Mouse (Mus musculus) layer of hippocampus, adult 9-10 months (tissue): Measurements from ENCODE around the gene Cdc34.

Source experiments
- DNase-seq: peaks from one replicate; pipeline ENCODE4 v3.0.0; 2022; ENCODE audit warnings: low spot score

Cdc34 gene

DNA sequence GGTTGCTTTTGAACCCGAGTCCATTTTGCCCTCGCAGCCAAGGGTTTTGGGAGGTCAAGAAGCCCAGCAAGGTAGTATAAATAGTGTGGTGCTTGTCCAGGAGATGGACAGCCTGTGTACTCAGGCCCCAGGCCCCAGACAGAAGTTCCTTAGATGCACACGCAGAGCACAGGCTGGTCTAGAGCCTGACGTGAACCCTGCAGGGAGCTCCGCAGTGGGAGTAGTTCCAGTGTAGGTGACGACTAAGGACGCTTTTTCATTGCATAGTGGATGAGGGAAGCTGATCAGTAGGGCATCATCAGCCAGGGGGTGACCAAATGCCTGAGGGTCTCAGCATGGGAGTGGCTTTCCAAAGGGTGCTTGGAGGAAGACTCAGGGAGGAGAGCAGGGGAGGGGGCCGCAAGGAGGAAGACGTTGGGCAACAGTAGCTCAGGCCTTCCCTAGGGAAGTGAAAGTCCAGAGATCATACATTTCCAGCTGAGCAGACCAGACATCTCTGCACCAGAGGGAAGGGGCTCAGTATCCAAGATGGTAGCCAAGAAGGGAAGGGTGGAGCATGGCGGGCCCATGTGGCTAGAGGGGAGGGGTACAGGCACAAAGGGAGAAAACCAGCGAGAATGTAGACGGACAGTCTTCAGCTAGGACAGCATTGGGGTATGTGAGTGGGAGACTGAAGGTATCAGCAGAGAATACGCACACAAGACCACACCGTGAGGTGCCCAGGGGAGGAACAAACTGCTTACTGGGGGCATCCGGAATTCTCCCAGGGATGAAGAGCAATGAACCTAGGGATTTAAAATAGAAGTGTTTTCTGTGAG is 11.7 kb upstream of the Cdc34 start:
- DNase-seq: no peak

DNA sequence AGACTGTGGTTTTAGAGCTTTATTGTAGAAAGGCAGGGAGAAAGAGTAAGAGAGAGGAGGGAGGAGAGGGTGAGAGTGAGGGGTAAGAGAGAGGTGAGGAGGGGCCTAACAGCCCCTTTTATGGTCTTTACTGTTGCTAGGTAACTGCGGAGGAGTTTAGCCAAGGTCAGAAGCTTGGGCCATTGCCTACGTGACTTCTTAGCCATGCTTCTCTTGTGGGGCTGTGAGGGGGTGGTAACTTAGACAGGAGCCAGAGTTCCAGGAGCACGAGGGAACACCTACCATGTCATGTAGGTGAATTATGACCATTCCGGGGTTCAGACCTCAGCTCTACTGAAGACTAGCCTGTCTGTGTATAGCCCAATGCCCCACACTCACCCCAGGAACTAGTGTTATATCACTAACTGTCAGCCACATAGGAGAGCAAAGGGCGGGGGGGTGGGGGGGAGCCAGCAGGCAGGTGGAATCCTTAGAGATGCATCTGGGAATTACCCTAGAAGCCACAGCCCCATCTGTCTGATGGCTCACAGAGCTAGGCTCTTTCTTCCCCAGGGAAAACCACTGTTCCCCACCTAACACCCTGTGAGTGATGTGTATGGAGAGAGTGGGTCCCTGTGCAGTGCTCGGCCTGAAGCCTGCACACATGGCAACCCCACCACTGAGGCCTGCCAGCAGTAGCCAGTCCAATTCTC is 10.5 kb upstream of the Cdc34 start:
- DNase-seq: no peak

DNA sequence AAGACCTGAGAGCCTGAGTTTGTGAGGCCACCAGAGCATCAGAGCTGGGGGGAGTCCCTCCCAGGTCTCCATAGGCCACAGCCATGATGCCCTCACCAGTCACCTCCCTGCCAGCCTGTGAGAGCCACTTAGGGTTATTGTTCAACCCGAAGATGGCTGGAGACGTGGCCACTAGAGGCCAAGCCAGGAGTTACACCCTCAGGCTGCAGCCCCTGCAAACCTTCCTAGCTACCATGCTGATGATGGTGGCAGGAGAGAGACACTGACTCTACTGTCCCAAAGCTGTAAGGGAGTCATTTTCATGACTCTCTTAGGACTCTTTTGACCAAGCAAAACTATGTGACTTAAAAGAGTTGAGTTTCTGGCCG is 9.9 kb upstream of the Cdc34 start:
- DNase-seq: no peak

DNA sequence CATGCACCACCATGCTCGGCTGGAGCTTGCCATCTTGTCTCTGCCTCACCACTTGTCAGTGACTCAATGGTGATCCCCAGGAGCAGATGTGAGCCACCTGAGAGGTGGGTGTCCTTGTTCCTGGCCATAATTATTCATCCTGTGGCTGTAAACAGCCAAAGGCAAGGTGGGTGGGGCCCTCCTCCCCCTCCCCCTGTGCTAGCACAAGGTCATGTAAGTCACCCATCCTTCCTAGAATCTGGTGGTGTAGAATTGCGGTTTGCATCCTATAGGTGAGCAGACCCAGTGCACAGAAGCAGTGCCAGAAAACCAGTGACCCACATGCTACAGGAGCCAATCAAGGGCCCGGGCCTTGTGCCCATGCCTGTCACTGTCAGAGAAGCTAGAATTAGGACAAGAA is 8.9 kb upstream of the Cdc34 start:
- no peak for DNase-seq

DNA sequence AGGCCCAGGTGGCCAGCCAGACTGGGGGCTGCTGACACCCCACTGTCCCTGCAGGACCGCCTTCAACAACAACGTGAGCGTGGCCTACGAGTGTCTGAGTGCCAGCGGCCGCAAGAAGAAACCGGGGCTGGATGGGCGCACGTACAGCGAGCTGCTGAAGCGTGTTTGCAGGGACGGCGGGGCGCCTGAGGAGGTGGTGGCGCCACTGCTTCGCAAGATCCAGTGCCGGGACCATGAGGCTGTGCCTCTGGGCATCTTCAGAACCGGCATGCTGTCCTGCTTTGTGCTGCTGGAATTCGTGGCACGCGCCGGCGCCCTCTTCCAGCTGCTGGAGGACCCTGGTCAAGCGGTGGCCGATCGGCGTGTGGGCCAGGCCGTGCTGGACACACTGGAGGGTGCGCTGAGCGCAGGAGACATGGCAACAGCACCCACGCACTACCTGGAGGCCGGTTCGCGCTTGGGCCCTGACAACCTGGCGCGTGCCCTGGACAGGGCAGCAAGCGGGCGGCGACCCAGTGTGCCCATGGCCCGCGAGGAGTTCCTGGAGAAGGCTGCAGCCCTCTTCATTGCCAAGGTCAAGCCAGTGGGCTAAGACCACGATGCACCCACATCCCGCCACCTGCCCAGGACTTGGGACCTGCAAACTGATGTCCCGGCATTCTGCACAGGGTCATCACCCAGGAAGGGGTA is 6.5 kb upstream of the Cdc34 start:
- no peak for DNase-seq

DNA sequence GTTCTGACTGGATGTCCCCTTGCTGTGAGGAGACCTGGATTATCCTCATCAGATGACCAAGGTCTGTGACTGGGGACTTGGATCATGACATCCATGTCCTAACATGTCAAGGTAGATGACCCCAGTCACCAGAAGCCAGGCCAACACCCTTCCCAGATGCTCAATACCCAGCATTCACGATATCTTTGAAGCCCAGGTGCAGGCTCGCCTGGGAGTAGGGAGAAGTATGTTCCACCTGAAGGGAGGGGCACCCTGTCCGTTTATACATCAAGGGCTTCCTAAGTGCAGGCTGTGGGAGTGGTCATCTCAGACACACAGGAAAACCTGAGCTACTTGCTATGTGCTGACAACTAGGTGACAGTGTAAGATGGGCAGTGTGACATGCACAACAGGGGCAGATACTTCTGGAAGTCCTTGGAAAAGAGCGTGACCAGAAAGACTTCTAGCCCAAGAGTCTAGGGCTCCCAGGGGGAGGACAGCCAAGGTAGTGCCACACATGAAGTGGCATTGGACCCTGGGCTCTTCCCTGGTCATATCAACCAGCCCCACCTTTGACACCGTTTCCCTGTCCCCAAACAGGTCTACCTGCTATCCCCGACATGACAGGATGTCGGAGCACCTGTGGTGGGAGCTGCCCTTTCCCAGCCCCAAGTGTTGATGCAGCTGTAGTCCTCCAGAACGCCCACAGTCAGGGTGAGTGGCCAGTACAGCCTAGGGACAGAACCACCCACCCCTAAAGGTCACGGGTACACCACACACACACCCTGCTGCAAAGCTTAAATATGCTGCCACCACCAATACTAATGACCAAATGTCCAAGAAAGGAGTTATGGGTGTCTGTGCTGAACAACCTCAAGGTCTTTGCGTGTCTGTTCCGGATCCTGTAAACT is 1.1 kb upstream of the Cdc34 start:
- no peak for DNase-seq

DNA sequence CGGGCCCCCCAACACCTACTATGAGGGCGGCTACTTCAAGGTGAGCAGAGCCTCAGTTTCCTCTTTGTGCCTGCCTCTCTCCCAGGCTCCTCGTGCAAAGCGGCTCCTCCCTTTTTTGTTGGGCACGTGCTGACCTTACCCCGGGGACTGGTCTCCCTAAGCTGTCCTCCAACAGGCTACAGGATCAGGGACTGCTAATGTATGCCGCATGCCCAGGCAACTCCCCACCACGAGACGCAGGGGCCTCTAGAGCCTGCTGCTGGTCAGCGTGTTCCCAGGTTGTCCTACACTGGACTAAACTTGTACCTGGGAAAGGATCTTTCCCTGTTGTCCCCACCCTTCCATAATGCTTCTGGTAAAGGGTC is 538 bp downstream of the Cdc34 start:
- DNase-seq: no peak

DNA sequence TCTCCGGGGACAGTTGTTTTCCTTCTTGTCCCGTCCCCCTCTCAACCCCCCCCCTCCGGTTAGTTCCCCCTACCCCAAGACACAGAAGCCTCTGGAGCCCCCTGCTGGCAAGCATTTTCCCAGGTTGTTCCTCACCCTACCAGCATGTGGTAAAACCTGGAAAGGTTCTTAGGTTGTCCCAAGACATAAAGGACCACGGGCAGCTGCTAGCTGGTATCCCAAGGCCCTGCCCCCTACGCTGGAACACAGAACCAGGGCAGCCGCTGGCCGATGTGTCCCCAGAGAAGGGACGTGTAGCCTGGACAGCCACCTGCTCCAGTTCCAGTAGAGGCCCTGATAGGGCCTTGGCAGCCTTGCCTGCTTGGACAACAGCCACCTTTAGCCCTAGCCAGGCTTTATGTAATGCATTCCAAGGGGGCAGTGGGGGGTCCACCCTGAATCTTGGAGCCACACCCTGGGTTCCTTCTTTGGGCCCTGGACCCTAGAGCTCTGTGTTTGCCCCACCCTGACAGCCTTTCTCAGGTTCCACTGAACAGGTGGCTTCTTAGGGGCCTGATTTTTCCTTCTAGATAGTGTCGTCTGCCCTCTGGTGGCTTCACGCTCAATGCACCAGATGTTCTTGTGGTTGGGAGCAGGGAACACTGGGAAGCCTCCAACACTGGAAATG is 1.1 kb downstream of the Cdc34 start:
- DNase-seq: no peak

DNA sequence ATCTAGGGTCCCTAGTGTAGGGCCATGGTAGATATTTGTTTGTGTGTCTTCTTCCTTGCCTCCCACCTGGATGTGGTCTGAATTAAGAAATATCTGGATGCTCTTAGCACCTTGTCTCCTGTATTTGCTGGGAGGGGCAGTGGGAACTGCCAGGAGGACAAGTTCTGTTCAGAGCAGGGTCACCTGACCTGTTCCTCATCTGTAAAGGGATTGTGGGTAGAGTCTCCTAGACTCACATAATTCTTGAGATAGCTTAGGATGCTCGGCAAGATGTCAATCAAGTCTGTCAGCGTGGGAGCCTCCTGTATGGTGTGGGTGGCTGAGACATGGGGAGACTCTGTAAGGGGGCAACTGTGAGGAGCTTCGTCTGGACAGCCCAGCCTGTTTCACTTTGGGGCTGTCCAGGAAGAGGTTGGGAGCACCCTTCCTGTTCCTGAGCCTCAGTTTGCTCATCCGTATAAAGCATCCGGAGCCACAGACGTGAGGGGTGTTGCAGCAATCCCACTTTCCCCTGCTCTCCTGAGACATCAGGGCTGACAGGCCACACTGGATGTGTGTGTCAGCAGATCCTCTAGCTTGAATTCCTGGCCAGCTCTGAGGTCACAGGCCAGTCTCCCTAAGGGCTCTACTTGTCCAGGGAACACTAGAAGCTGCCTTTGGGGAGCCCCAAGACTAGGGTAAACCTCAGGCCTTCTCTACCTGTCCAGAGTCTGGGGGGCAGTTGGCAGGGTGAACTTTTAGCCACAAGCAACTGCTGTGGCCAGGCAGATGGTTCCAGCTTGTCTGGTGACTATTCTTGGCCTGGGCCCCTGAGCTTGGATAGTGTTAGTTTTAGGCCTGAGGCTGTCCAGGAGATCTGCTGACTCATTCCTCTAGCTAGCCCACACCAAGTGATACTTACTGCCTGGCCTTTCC is 2.0 kb downstream of the Cdc34 start:
- DNase-seq: no peak

DNA sequence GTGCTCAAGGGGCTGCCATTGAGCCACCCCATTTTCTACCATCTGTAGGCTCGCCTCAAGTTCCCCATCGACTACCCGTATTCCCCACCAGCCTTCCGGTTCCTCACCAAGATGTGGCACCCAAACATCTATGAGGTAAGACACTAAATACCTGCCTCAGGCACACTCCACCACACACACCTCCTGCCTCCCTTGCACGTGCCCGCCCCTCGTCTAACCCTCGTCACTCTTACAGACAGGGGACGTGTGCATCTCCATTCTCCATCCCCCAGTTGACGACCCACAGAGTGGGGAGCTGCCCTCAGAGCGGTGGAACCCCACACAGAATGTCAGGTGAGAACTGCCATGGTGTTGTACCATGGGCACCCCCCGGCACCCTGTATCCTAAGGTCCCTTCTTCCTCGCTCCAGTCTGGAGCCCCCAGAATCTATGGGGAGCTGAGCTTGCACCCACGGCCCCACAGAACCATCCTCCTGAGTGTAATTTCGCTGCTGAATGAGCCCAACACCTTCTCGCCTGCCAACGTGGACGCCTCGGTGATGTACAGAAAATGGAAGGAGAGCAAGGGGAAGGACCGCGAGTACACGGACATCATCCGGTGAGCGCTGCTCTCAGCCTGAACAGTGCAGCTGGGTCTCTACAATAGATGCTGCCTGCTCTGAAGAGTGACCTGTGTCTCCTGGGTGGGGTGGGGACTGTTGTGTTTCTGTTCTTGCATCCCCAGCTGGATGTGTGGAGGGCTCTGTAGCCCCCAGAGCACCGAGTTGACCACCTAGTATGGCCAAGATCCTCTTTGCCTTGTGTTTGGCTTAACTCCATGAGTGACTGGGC is 3.0 kb downstream of the Cdc34 start:
- DNase-seq: no peak

DNA sequence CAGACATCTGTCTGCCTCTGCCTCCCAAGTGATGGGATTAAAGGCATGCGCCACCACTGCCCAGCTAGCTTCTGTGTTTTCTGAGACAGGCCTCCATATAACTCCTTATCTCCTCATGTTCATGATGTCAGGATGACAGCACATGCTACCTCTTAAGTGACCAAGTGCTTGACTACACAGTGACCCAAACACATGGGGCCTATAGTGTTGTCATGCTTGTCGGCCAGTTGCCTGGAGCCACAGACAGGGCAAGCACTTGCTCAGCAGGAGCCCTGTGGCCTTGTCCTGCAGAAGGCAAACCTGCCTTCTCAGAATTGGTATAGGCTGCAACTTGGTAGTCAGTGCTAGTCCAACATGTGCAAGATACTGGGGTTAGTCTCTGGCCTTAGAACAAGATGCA is 4.2 kb downstream of the Cdc34 start:
- DNase-seq: no peak

DNA sequence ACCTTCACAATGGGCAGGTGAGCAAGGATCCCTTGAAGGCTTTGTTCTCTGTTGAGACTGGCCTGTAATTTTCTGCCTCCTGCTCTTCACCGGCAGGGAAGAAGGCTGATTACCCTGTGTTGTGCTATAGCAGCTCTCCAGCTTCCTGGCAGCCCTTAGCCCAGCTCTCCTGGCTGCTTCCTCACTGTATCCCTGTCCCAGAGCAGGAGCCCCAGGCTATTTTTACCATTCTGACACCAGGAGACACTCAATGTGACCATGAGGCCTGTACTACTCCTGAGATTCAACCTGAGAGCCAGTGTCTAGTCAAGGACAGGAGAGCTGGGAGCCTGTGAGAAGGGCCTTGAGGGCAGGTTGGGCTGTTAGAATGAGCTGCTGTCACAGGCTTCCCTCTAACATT is 4.7 kb downstream of the Cdc34 start:
- no peak for DNase-seq

DNA sequence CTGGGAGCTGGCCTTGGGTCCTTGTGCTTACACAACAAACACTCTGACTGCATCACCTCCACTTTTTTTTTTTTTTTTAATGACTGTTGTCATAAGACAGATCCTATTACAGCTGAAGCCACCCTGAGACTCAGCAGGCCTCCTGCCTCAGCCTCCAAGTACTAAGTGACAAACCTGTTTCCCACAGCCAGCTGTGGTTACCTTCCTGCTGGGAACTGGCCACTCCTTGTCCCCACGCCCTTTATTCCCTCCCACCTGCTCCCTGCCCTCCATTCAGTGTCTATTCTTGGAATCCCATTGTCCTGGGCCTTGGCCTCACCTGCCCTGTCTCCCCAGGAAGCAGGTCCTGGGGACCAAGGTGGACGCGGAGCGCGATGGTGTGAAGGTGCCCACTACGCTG is 5.5 kb downstream of the Cdc34 start:
- DNase-seq: no peak

DNA sequence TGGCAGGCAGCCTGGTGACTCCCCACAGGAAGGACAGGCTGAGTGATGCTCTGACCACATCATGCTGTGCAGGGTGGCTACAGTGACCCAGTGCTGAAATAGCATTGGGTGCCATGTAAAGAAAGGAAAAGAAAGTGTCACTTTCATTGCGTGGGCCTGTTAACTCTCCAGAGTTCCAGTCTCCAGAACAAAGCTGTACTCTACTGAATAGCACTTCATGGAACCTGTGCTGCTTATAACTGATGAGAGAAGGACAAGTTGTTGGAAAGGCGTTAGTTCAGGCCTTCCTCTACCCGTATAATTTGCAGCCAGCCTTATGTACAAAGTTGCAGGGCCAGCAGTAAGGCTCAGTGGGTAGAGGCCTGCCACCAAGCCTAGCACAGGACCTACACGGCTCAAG is 6.7 kb downstream of the Cdc34 start, which contains the start of gene Gzmm:
Gene Gzmm (plus strand): TSS at position 301 of the 400 bp plus-strand sequence.
- DNase-seq: no peak

DNA sequence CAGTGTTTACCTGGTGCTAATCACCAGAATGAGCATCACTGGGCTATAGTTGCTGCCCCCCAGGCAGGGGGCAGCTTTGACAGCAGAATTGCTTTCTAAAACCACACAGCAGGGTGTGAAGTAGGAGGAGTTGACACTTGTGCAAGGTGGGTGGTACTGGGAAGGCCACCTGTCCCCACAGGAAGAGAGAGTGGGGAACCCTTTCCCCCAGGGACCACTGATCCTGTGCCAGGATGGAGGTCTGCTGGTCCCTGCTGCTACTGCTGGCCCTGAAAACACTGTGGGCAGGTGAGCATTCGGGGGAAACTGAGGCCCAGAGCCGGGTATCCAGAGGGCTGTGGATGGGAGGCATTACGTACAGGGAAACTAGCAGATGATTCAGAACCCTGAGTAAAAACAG is 7.2 kb downstream of the Cdc34 start:
- DNase-seq: no peak

DNA sequence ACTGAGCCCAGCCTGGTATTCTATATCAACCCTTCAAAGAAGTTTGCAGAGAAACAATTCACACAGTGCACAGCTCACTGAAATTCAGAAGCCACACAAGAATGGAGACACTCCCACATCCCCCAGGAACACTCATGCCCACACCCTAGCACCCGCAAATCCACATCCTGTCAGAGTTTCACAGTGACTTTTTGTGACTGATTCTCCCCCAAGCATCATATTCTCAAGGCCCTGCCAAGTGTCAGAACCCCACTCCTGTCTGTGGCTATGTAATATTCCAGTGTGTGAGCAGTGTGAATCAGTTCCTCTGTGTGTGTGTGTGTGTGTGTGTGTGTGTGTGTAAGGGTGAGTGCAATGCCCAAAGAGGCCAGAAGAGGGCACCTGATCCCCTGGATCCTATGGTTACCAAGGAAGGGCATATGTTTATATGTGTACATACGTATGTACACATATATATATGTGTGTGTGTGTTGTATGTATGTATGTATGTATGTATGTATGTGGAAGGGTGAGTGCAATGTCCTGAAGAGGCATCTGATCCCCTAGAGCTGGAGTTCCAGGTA is 10.1 kb downstream of the Cdc34 start:
- DNase-seq: no peak

DNA sequence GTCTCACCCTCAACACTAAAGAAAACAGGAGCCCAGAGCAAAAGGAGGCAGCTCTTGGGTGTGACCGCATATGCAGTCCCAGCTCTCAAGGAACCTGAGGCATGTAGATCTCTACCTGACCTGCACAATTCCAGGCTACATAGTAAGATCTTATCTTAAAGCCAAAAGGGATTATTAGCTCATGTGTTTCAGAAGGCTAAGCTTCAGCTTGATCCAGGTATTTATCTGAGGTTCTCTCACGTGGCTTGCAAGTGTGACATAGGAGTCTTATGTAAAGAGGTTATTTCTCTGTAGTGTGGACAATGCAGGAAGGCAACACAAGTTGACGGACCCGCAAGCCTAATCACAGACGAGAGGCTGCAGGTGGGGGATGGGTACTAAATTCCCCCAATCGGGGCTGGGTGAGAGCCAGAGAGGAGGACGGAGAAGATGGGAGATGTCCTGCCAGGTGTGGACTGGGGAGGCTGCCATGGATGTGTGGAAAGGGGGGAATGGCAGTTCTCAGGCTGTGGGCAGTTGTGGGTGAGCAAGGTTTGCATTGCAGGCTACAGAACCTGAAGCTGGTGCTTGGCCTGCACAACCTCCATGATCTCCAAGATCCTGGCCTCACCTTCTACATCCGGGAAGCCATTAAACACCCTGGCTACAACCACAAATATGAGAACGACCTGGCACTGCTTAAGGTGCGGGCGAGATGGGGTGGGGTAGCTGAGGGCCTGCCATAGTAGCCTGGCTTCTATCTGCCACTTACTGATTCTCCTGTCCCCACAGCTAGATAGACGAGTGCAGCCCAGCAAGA is 11.8 kb downstream of the Cdc34 start:
- no peak for DNase-seq

DNA sequence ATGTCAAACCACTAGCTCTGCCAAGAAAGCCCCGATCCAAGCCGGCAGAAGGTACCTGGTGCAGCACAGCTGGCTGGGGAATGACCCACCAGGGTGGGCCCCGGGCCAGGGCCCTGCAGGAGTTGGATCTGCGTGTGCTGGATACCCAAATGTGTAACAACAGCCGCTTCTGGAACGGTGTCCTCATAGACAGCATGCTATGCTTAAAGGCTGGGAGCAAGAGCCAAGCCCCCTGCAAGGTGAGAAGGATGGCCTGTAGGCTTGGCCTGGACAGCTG is 12.3 kb downstream of the Cdc34 start:
- no peak for DNase-seq
